Mouse (Mus musculus): ENCODE measurements around the gene Zfp146. TPM values are rescaled to one million over a fixed set of nuclear protein-coding genes. Genes with fewer than 3 reads are reported as not detected.

Zfp146 gene
- polyA plus RNA-seq (2012) = 11.1 and 15.2 TPM in 2 replicates

DNA sequence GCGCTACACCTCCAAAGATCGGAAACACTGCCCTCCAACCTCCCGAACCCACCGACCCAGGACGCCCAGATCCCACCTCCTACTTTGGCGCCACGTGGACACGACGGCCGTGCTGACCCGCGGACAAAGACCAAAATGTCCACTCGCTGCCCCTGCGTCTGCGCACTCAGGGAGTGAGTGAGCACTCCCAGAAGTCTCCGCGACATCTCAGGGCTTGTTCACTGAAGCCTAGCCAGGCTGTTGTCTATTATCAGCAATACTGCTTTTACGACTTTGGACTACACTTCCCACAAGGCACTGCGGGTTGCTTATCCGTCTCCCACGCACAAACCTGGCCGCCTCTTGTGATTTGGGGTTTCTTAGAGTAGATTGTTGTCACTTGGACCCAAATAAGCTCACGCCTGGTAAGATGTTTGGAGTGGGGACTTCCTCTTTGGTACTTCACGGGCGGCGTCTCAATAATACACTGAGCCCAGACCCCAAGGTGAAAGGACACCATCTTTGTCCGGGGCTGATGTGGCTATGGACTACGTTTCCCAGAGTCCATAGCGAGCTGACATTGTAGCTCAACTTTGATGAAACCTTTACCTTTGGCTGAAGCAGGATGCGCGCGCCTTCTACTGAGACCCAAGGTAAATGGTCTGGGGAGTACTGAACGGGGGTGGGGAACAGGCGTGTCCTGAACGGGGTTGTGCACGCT is at the start of gene Zfp146:
Gene Zfp146, minus strand, starts transcription at position 168 of the 700 bp plus-strand sequence.

DNA sequence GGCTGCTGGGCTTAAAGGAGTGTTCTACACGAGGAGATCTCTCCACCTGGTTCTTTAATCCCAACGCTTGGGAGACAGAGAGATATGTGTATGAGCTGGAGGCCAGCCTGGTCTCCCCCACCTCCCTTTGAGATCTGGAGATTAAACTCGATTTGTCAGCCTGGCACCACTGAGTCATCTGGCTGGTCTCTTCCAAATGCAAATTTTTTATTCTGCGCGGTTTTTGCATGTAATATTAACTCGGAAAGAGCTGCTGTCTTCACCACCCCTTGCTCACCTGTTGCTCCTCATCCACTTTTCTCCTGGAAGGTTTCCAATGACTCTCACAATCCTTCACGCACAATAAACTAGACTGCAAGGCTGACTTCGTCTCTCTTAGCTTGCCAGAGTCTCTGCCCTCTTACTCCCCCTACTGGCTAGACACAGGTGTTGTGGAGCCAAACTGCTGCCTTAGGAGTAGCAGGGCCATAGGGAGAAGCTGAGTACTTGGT is 29.0 kb upstream of the Zfp146 start, which contains the start of gene Capns1:
Gene Capns1, minus strand, starts transcription at position 331 of the 491 bp plus-strand sequence.

DNA sequence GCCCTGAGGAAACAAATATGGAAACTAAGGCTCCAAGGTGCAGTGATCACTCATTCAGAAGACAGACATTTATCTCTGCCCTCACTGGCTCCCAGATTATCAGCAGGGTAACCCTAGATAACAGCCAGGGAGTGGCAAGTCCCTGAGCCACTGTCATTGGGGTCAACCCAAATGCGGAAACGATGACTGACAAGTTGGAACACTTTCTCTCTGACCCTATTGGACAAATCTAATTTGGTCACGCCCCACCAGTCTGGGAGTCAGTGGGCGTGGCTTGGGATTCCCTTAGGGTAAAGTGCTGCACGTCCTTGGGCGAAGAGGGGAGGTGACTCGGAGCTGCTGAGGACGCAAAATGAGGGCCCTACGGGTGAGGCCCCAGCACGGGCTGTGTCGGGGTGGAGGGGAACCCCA is 14.3 kb upstream of the Zfp146 start, which contains the start of gene Cox7a1:
Gene Cox7a1, plus strand, starts transcription at position 266 of the 411 bp plus-strand sequence.

DNA sequence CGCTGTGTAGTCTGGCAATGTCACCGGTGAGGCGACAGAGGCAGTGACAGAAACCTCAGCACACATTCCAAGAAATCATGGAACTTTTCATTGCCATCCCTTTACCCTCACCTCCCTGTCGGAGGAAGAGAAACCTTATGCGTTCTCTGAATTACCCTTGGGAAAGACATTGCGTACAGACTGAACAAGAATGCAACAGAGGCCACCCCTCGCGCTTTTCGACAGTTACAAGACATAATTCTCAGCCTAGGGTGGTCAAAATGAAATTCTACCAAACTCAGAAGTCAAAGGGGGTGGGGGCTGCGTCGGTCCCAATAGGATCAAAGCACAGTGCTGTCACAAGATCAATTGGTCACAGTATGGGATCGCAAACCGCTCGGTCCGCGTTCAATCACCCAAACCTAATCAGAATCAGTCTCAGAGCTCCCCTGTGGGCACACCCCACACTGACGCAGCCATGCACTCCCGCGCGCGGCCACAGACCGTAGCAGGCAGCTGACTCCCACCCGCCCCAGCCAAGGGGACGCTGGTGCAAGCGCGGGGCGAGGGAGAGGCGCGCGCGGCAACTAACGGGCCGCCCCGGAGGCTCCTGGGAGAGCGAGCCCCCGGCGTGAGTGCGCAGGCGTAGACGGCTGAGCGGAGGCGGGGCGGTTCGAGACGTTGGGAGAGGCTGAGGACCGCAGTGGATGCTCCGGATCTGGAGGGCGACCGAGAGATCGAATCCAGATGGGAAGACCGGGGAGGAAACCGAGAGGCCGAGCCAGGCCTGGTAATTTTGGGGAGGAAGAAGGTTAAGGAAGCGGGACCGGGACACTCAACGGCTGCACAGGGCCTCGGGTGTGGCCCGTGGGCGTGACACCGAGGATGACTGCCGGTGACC is 48.0 kb downstream of the Zfp146 start, which contains the start of gene Zfp382:
Gene Zfp382, plus strand, starts transcription at position 635 of the 880 bp plus-strand sequence.

Other genes with a start within 250 kb of the Zfp146 start
- gene Zfp74, start 215.7 kb downstream of the Zfp146 start, polyA plus RNA-seq (2012) = 13.4 and 15.0 TPM in 2 replicates
- 2.6 and 3.1 TPM in 2 replicates for gene Zfp568, start 185.8 kb downstream of the Zfp146 start, polyA plus RNA-seq (2012)
- gene Zfp14, start 118.4 kb downstream of the Zfp146 start, polyA plus RNA-seq (2012) = not detected in 2 replicates
- gene Zfp82, start 96.8 kb downstream of the Zfp146 start, polyA plus RNA-seq (2012) = 0.11 and 0.21 TPM in 2 replicates
- gene Gm26920, start 79.3 kb downstream of the Zfp146 start, polyA plus RNA-seq (2012) = not detected in 2 replicates
- 2.1 and 2.5 TPM in 2 replicates for gene Zfp566, start 79.2 kb downstream of the Zfp146 start, polyA plus RNA-seq (2012)
- gene Zfp260, start 75.0 kb downstream of the Zfp146 start, polyA plus RNA-seq (2012) = 0.36 and 0.46 TPM in 2 replicates
- gene Zfp382, start 47.8 kb downstream of the Zfp146 start, polyA plus RNA-seq (2012) = 6.9 and 11.1 TPM in 2 replicates
- gene Cox7a1, start 14.4 kb upstream of the Zfp146 start, polyA plus RNA-seq (2012) = 1.2 and 1.7 TPM in 2 replicates
- gene Capns1, start 29.1 kb upstream of the Zfp146 start, polyA plus RNA-seq (2012) = 138 TPM in 2 replicates
- gene Polr2i, start 62.2 kb upstream of the Zfp146 start, polyA plus RNA-seq (2012) = 66.8 and 89.4 TPM in 2 replicates
- gene Tbcb, start 62.5 kb upstream of the Zfp146 start, polyA plus RNA-seq (2012) = 42.3 and 54.7 TPM in 2 replicates
- gene Ovol3, start 66.0 kb upstream of the Zfp146 start, polyA plus RNA-seq (2012) = 0.10 TPM in 2 replicates
- gene Thap8, start 110.3 kb upstream of the Zfp146 start, polyA plus RNA-seq (2012) = 0.30 and 0.38 TPM in 2 replicates
- gene Wdr62, start 110.7 kb upstream of the Zfp146 start, polyA plus RNA-seq (2012) = 62.9 and 71.0 TPM in 2 replicates
- 0.36 and 0.95 TPM in 2 replicates for gene Clip3, start 122.0 kb upstream of the Zfp146 start, polyA plus RNA-seq (2012)
- gene Alkbh6, start 139.0 kb upstream of the Zfp146 start, polyA plus RNA-seq (2012) = 63.3 and 74.5 TPM in 2 replicates
- 1.6 and 2.0 TPM in 2 replicates for gene Syne4, start 145.1 kb upstream of the Zfp146 start, polyA plus RNA-seq (2012)
- gene E130208F15Rik, start 152.0 kb upstream of the Zfp146 start, polyA plus RNA-seq (2012) = 0.48 and 0.54 TPM in 2 replicates
- 8.0 and 10.3 TPM in 2 replicates for gene Sdhaf1, start 154.1 kb upstream of the Zfp146 start, polyA plus RNA-seq (2012)
- gene Lrfn3, start 193.0 kb upstream of the Zfp146 start, polyA plus RNA-seq (2012) = 0.11 TPM in 1 of 2 replicates, not detected in the other
- gene Tyrobp, start 244.0 kb upstream of the Zfp146 start, polyA plus RNA-seq (2012) = 186 and 336 TPM in 2 replicates

All from megakaryocyte-erythroid progenitor cell, adult 5 weeks (primary cell).